Mouse (Mus musculus) gastrocnemius, postnatal 10 days (tissue): ENCODE results near the gene Treml4. TPM values are rescaled to one million over a fixed set of nuclear protein-coding genes. Genes with fewer than 3 reads are reported as not detected.

Experiments used
- total RNA-seq, 2 experiments: library from RNA; stranded (reverse); gene quantifications; 2 replicates each; pipeline ENCODE4 v1.2.3; 2021

Treml4 gene
- total RNA-seq, 2 experiments from 2014 or later = 0.36 TPM; not detected in 1

Other genes with a start within 250 kb of the Treml4 start
- not detected for gene 1700122O11Rik, start 226.0 kb upstream of the Treml4 start, total RNA-seq
- gene 1700067P10Rik, start 175.0 kb upstream of the Treml4 start, total RNA-seq = not detected
- gene 9830107B12Rik, start 118.0 kb upstream of the Treml4 start, total RNA-seq = not detected
- gene A530064D06Rik, start 97.0 kb upstream of the Treml4 start, total RNA-seq = under 1 TPM in 1 of 2 experiments, not detected in 1; 0.23 TPM
- gene Trem1, start 31.5 kb upstream of the Treml4 start, total RNA-seq = under 1 TPM in 1 of 2 experiments, not detected in 1; 0.11 TPM
- gene Trem3, start 16.5 kb upstream of the Treml4 start, total RNA-seq = under 1 TPM in 1 of 2 experiments, not detected in 1; 0.27 TPM
- gene Treml2, start 35.2 kb downstream of the Treml4 start, total RNA-seq = under 1 TPM in 1 of 2 experiments, not detected in 1; 0.18 TPM
- under 1 TPM; 0.05 to 0.34 TPM for gene B430306N03Rik, start 51.8 kb downstream of the Treml4 start, total RNA-seq
- gene Trem2, start 82.1 kb downstream of the Treml4 start, total RNA-seq = 1 to 10 TPM; 1.4 to 1.8 TPM
- gene Treml1, start 95.6 kb downstream of the Treml4 start, total RNA-seq = not detected
- gene Nfya, start 145.6 kb downstream of the Treml4 start, total RNA-seq = 10 to 100 TPM; 11.3 to 19.2 TPM
- gene Oard1, start 145.7 kb downstream of the Treml4 start, total RNA-seq = 10 to 100 TPM in 1 of 2 experiments, 1 to 10 TPM in 1; 9.8 to 11.4 TPM
- gene Apobec2, start 168.6 kb downstream of the Treml4 start, total RNA-seq = 100 to 1,000 TPM; 515 to 520 TPM
- under 1 TPM in 1 of 2 experiments, not detected in 1; 0.93 TPM for gene Tspo2, start 187.2 kb downstream of the Treml4 start, total RNA-seq
- gene Unc5cl, start 190.6 kb downstream of the Treml4 start, total RNA-seq = not detected